Mouse (Mus musculus): ENCODE results near the gene Dnmt3c. TPM values are rescaled to one million over a fixed set of nuclear protein-coding genes. Genes with fewer than 3 reads are reported as not detected.
"Not testable (repeated sequence)": the region's sequence is repeated elsewhere in the genome, so short reads cannot be mapped to it uniquely, and the experiment has no call there.

The Dnmt3c gene
- total and polyA plus RNA-seq, 2 experiments = not detected

GRCm38 (mm10) chr2:153676944-153677343 lies 19.5 kb upstream of the Dnmt3c start:
- no peak for DNase-seq (ENCODE audit: extremely low read depth, low read depth, low spot score)
- TF ChIP-seq CTCF (IDR thresholded peaks at IDR 0.05; ENCODE audit: low read depth, low read length) (no peak), POLR2A (IDR thresholded peaks at IDR 0.05; ENCODE audit: extremely low read depth, insufficient read depth, low read length) (no peak)
- WGBS = 92% methylated on average over 6 of the region's 6 CpGs
- H3K9ac ChIP-seq (ENCODE audit: low read depth, low read length) = no peak overlapping the region
- H3K4me1 ChIP-seq (ENCODE audit: control insufficient read depth, insufficient read depth, low read length) = no peaks in the 10 kb centered on the region
- H3K36me3 ChIP-seq (ENCODE audit: control insufficient read depth, insufficient read depth, low read length) = peaks cover 13% of the 10 kb centered on the region; the same call in 1 of the 2 replicates
- no peak overlapping the region for H3K27ac ChIP-seq (replicated peaks; ENCODE audit: insufficient read depth, low read depth, low read length)
- H3K79me2 ChIP-seq (ENCODE audit: control insufficient read depth, insufficient read depth, low read length) = no peaks in the 10 kb centered on the region
- H3K27me3 ChIP-seq (ENCODE audit: control insufficient read depth, insufficient read depth, low read length) = no peaks in the 10 kb centered on the region
- H3K4me3 ChIP-seq (ENCODE audit: insufficient read depth, low read depth, low read length) = no peak overlapping the region

- no peaks in the 10 kb centered on the region for H3K4me1 ChIP-seq (ENCODE audit: control insufficient read depth, insufficient read depth, low read length)
Observed at GRCm38 (mm10) chr2:153677550-153677949, 18.9 kb upstream of the Dnmt3c start.

GRCm38 (mm10) chr2:153679959-153680358 lies 16.5 kb upstream of the Dnmt3c start:
- no peaks in the 10 kb centered on the region for H3K4me1 ChIP-seq (ENCODE audit: control insufficient read depth, insufficient read depth, low read length)
- H3K79me2 ChIP-seq (ENCODE audit: control insufficient read depth, insufficient read depth, low read length) = no peaks in the 10 kb centered on the region
- WGBS = 88% methylated on average over 1 of the region's 1 CpGs
- DNase-seq (ENCODE audit: extremely low read depth, low read depth, low spot score) = no peak
- no peak overlapping the region for H3K9ac ChIP-seq (ENCODE audit: low read depth, low read length)
- no peak overlapping the region for H3K27ac ChIP-seq (replicated peaks; ENCODE audit: insufficient read depth, low read depth, low read length)
- H3K36me3 ChIP-seq (ENCODE audit: control insufficient read depth, insufficient read depth, low read length) = peaks cover 11% of the 10 kb centered on the region; the same call in 1 of the 2 replicates
- H3K4me3 ChIP-seq (ENCODE audit: insufficient read depth, low read depth, low read length) = no peak overlapping the region
- TF ChIP-seq CTCF (IDR thresholded peaks at IDR 0.05; ENCODE audit: low read depth, low read length) (no peak), POLR2A (IDR thresholded peaks at IDR 0.05; ENCODE audit: extremely low read depth, insufficient read depth, low read length) (no peak)
- no peaks in the 10 kb centered on the region for H3K27me3 ChIP-seq (ENCODE audit: control insufficient read depth, insufficient read depth, low read length)

More at GRCm38 (mm10) chr2:153677550-153677949, 18.9 kb upstream of the Dnmt3c start:
- WGBS = 82% methylated on average over 7 of the region's 7 CpGs
- no peak for DNase-seq (ENCODE audit: extremely low read depth, low read depth, low spot score)
- TF ChIP-seq CTCF (IDR thresholded peaks at IDR 0.05; ENCODE audit: low read depth, low read length) (no peak), POLR2A (IDR thresholded peaks at IDR 0.05; ENCODE audit: extremely low read depth, insufficient read depth, low read length) (no peak)
- Histone ChIP-seq H3K4me3 (ENCODE audit: insufficient read depth, low read depth, low read length) (no peak overlapping the region), H3K36me3 (ENCODE audit: control insufficient read depth, insufficient read depth, low read length) (peaks cover 13% of the 10 kb centered on the region; the same call in 1 of the 2 replicates), H3K79me2 (ENCODE audit: control insufficient read depth, insufficient read depth, low read length) (no peaks in the 10 kb centered on the region), H3K27ac (replicated peaks; ENCODE audit: insufficient read depth, low read depth, low read length) (no peak overlapping the region), H3K27me3 (ENCODE audit: control insufficient read depth, insufficient read depth, low read length) (no peaks in the 10 kb centered on the region), H3K9ac (ENCODE audit: low read depth, low read length) (no peak overlapping the region)

- peak; percentile 9 for DNase-seq (ENCODE audit: extremely low read depth, low read depth, low spot score)
- 21% methylated on average over 7 of the region's 7 CpGs for WGBS
- H3K4me3 ChIP-seq (ENCODE audit: insufficient read depth, low read depth, low read length); H3K27me3 ChIP-seq (ENCODE audit: control insufficient read depth, insufficient read depth, low read length); H3K79me2 ChIP-seq (ENCODE audit: control insufficient read depth, insufficient read depth, low read length); H3K9ac ChIP-seq (ENCODE audit: low read depth, low read length); H3K36me3 ChIP-seq (ENCODE audit: control insufficient read depth, insufficient read depth, low read length); H3K27ac ChIP-seq (replicated peaks; ENCODE audit: insufficient read depth, low read depth, low read length): not testable (repeated sequence)
- H3K4me1 ChIP-seq (ENCODE audit: control insufficient read depth, insufficient read depth, low read length) = peaks cover 11% of the 10 kb centered on the region
Observed at GRCm38 (mm10) chr2:153693413-153693812, 3.0 kb upstream of the Dnmt3c start.

- no peak overlapping the region for H3K4me3 ChIP-seq (ENCODE audit: insufficient read depth, low read depth, low read length)
- no peak overlapping the region for H3K9ac ChIP-seq (ENCODE audit: low read depth, low read length)
- no peaks in the 10 kb centered on the region for H3K36me3 ChIP-seq (ENCODE audit: control insufficient read depth, insufficient read depth, low read length)
- no peaks in the 10 kb centered on the region for H3K79me2 ChIP-seq (ENCODE audit: control insufficient read depth, insufficient read depth, low read length)
- no peaks in the 10 kb centered on the region for H3K27me3 ChIP-seq (ENCODE audit: control insufficient read depth, insufficient read depth, low read length)
- no peak overlapping the region for H3K27ac ChIP-seq (replicated peaks; ENCODE audit: insufficient read depth, low read depth, low read length)
- H3K4me1 ChIP-seq (ENCODE audit: control insufficient read depth, insufficient read depth, low read length) = peaks cover 11% of the 10 kb centered on the region
- 66% methylated on average over 19 of the region's 19 CpGs for WGBS
- no peak for TF ChIP-seq POLR2A (IDR thresholded peaks at IDR 0.05; ENCODE audit: extremely low read depth, insufficient read depth, low read length)
- peak; percentile 79 for TF ChIP-seq CTCF (IDR thresholded peaks at IDR 0.05; ENCODE audit: low read depth, low read length)
- DNase-seq (ENCODE audit: extremely low read depth, low read depth, low spot score) = peak; percentile 28
Observed at GRCm38 (mm10) chr2:153694462-153695085, 1.9 kb upstream of the Dnmt3c start.

GRCm38 (mm10) chr2:153703389-153703788 lies 6.9 kb downstream of the Dnmt3c start:
- 75% methylated on average over 6 of the region's 6 CpGs for WGBS
- Histone ChIP-seq H3K4me1 (ENCODE audit: control insufficient read depth, insufficient read depth, low read length) (no peaks in the 10 kb centered on the region), H3K79me2 (ENCODE audit: control insufficient read depth, insufficient read depth, low read length) (no peaks in the 10 kb centered on the region), H3K4me3 (ENCODE audit: insufficient read depth, low read depth, low read length) (no peak overlapping the region), H3K27ac (replicated peaks; ENCODE audit: insufficient read depth, low read depth, low read length) (no peak overlapping the region), H3K9ac (ENCODE audit: low read depth, low read length) (no peak overlapping the region), H3K27me3 (ENCODE audit: control insufficient read depth, insufficient read depth, low read length) (no peaks in the 10 kb centered on the region), H3K36me3 (ENCODE audit: control insufficient read depth, insufficient read depth, low read length) (no peaks in the 10 kb centered on the region)
- TF ChIP-seq CTCF (IDR thresholded peaks at IDR 0.05; ENCODE audit: low read depth, low read length) (no peak), POLR2A (IDR thresholded peaks at IDR 0.05; ENCODE audit: extremely low read depth, insufficient read depth, low read length) (no peak)
- DNase-seq (ENCODE audit: extremely low read depth, low read depth, low spot score) = no peak
